Mouse (Mus musculus): ENCODE data around the gene Ephb3. TPM values are rescaled to one million over a fixed set of nuclear protein-coding genes. Genes with fewer than 3 reads are reported as not detected.

Ephb3 gene
- polyA plus RNA-seq, 1 experiment from 2014 or later: 33.2 TPM

DNA sequence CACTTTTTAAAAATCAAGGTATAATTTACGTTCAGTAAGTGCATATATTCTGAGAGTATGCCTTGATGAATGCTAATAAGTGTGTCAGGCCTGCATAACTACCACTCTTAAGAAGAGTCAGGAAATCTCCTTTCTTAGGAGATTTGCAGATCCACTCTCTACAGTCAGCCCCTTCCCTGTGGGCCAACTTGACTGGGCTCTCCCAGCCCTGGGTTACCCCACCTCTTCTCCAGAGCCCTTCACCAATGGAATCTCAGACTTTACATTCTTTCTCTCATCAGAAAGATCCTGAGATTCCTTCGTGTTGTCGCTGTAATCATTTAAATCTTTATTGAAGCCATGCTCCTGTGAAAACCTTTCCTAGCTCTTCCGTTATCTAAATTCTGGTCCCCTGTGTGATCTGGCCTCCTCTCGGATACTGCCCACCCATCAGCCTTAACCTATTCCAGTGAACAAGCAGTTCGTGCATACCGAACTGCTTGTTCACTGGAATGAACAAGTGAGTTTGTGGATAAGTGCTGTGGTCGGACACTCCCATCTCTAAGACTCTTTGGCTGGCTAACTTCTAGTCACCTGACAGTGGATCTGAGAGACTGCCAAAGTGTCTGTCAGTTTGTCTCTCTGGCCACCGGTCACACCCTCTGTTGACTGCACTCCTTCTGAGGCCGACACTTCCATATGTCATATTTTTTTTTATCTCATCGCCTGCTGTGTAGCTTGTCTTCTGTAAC lies 51.2 kb downstream of the Ephb3 start:
- Histone ChIP-seq H3K4me2 (no peak overlapping the region), H3K27ac (ENCODE audit: low read depth) (no peak overlapping the region), H3K4me3 (ENCODE audit: low read depth, low read length) (no peak overlapping the region), H3K9me3 (ENCODE audit: low read depth, low read length) (no peaks in the 10 kb centered on the region), H3K36me3 (ENCODE audit: insufficient read depth) (no peaks in the 10 kb centered on the region), H3K27me3 (ENCODE audit: insufficient read depth, low read length) (no peaks in the 10 kb centered on the region), H3K4me1 (ENCODE audit: insufficient read depth) (0 out of 2 replicates have a peak, but pooled peaks cover 2% of the 10 kb centered on the region), H3K9ac (no peak overlapping the region)
- TF ChIP-seq CTCF (IDR thresholded peaks at IDR 0.05; ENCODE audit: low read depth): no peak
- DNase-seq (no peak), ATAC-seq (ENCODE audit: insufficient read depth) (no peak)
- 54% methylated on average over 11 of the region's 11 CpGs for WGBS

DNA sequence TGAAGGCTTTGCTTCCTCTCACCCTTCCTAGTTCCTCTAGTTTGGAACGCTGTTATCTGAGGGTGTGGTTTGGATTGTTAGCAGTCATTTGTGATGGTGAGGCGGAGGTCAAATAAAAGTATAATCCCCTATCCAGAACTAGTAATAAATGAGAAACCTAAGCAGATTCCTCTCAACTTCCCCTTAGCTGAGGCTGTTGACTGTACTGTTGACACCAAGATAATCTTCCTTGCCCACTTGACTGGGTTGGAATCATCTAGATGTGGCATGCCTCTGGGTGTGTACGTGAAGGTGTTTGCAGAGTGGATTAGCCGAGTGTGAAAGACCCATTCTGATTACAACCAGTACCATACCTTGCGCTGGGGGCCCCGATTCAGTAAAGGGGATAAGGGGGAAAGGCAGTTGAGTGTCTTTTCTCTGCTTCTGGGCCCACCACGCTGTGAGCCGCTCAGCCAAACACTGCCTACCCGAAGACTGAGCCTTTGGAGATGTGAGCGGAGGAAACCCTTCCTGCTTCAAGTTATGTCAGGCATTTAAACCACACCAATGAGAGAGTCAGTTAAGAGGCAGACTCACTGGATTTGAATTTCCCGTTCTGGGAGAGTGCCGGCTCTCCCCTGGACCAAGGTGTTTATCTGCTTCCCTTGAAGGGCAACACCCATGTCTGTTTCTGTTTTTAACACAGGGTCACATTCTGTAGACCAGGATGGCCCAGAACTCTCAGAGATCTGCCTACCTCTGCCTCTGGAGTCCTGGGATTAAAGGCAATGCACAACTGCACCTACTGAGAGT lies 52.2 kb downstream of the Ephb3 start:
- no peaks in the 10 kb centered on the region for H3K36me3 ChIP-seq (ENCODE audit: insufficient read depth)
- no peak overlapping the region for H3K9ac ChIP-seq
- H3K4me2 ChIP-seq: no peak overlapping the region
- DNase-seq (no peak), ATAC-seq (ENCODE audit: insufficient read depth) (no peak)
- no peak overlapping the region for H3K27ac ChIP-seq (ENCODE audit: low read depth)
- H3K9me3 ChIP-seq (ENCODE audit: low read depth, low read length): no peaks in the 10 kb centered on the region
- H3K27me3 ChIP-seq (ENCODE audit: insufficient read depth, low read length): no peaks in the 10 kb centered on the region
- WGBS: 74% methylated on average over 12 of the region's 12 CpGs
- H3K4me1 ChIP-seq (ENCODE audit: insufficient read depth): 0 out of 2 replicates have a peak, but pooled peaks cover 2% of the 10 kb centered on the region
- TF ChIP-seq CTCF (IDR thresholded peaks at IDR 0.05; ENCODE audit: low read depth): no peak
- no peak overlapping the region for H3K4me3 ChIP-seq (ENCODE audit: low read depth, low read length)

DNA sequence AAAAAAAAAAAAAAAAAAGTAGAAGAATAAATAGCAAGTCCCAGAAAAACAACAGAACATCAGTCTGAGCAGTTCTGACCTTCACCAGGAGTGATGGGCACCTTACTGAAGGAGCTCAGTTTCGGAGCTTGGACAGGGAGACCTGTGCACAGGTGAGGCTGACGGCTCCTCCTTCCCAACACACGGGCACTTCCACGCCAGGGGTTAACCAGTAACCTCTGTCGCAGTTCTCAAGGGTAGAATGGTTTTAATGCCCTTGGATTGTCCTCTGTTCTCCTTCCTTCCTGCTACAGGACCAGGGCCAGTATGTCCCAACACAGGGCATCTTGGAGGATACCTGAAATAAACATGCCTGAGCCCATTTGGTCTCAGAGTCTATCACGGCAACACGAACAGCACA lies 60.9 kb downstream of the Ephb3 start:
- Histone ChIP-seq H3K4me3 (ENCODE audit: low read depth, low read length) (no peak overlapping the region), H3K27ac (ENCODE audit: low read depth) (no peak overlapping the region), H3K9me3 (ENCODE audit: low read depth, low read length) (no peaks in the 10 kb centered on the region), H3K36me3 (ENCODE audit: insufficient read depth) (no peaks in the 10 kb centered on the region), H3K4me1 (ENCODE audit: insufficient read depth) (no peaks in the 10 kb centered on the region), H3K27me3 (ENCODE audit: insufficient read depth, low read length) (no peaks in the 10 kb centered on the region), H3K9ac (no peak overlapping the region), H3K4me2 (no peak overlapping the region)
- ATAC-seq (ENCODE audit: insufficient read depth) (no peak), DNase-seq (no peak)
- no peak for TF ChIP-seq CTCF (IDR thresholded peaks at IDR 0.05; ENCODE audit: low read depth)
- 79% methylated on average over 7 of the region's 7 CpGs for WGBS

DNA sequence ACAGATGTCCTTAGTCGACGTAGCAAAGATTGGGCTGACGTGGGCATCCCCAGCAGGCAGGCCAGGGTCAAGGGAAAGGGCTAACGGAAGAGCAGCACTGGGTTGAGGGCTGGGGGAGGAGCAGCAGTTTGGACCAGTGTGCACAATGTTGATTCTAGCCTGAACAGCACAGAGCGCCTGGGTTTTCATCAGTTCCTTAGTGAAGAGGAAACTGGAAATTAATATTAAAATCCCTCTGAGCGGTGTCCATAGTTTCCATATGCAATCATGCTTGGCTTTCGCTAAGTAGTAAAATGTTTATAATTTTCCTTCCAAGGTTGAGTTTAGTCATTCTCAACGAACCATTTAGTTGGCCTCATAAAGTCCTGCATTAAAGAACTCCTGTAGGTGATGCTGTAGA lies 65.2 kb downstream of the Ephb3 start:
- Histone ChIP-seq H3K27me3 (ENCODE audit: insufficient read depth, low read length) (no peaks in the 10 kb centered on the region), H3K4me2 (no peak overlapping the region), H3K9me3 (ENCODE audit: low read depth, low read length) (no peaks in the 10 kb centered on the region), H3K4me1 (ENCODE audit: insufficient read depth) (peaks cover 28% of the 10 kb centered on the region), H3K4me3 (ENCODE audit: low read depth, low read length) (no peak overlapping the region), H3K36me3 (ENCODE audit: insufficient read depth) (no peaks in the 10 kb centered on the region), H3K27ac (ENCODE audit: low read depth) (no peak overlapping the region), H3K9ac (no peak overlapping the region)
- DNase-seq (no peak), ATAC-seq (ENCODE audit: insufficient read depth) (no peak)
- no peak for TF ChIP-seq CTCF (IDR thresholded peaks at IDR 0.05; ENCODE audit: low read depth)
- WGBS: 41% methylated on average over 8 of the region's 8 CpGs

DNA sequence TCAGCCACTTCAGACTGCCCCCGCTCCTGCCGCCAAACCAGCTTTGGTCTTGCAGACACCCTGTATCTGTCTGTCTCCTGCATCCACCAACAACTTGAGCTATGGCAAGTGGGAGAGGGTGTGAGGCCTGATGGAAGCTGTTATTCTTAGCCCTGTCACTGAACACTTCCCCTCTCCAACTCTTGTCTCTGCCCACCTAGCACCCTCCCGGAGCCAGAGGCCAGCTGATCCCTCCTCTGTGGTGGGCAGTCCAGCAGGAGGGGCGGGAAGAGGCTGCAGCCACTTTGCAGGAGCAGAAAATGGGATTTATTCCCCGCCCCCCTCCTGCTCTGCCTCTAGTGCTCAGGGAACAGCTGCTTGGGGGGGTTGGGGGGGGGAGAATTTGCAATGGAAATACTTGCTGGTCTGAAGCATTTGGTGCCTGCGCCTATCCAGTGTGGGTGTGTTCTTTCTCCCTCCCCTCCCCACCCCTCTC lies 67.3 kb downstream of the Ephb3 start:
- Histone ChIP-seq H3K36me3 (ENCODE audit: insufficient read depth) (no peaks in the 10 kb centered on the region), H3K4me3 (ENCODE audit: low read depth, low read length) (no peak overlapping the region), H3K4me2 (no peak overlapping the region), H3K27me3 (ENCODE audit: insufficient read depth, low read length) (no peaks in the 10 kb centered on the region), H3K4me1 (ENCODE audit: insufficient read depth) (peaks cover 28% of the 10 kb centered on the region), H3K27ac (ENCODE audit: low read depth) (no peak overlapping the region; the same call in 1 of the 2 replicates), H3K9ac (no peak overlapping the region), H3K9me3 (ENCODE audit: low read depth, low read length) (no peaks in the 10 kb centered on the region)
- DNase-seq (peak; percentile 57), ATAC-seq (ENCODE audit: insufficient read depth) (peak; percentile 72)
- 30% methylated on average over 6 of the region's 6 CpGs for WGBS
- no peak for TF ChIP-seq CTCF (IDR thresholded peaks at IDR 0.05; ENCODE audit: low read depth)

DNA sequence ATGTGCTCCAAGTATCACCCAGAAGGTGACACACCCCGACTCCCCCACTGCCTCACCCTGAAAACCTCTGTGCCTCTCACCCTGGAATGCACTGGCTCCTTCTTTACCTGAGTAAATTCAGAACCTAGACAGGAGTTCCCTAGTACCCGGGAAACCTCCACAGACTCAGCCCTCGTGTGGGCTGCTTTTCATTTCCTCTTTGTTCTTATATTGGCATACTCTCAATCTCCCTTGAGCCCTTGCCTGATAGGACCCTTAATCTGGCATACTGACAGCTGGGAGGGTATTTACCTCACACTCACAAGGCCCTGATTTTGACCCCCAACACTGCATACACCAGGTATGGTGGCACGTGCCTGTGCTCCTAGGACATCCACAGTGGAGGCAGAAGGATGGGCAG lies 68.2 kb downstream of the Ephb3 start:
- no peak overlapping the region; the same call in 1 of the 2 replicates for H3K27ac ChIP-seq (ENCODE audit: low read depth)

More for the DNA sequence above, 68.2 kb downstream of the Ephb3 start:
- no peak overlapping the region for H3K4me2 ChIP-seq
- H3K4me1 ChIP-seq (ENCODE audit: insufficient read depth): peaks cover 28% of the 10 kb centered on the region
- H3K9ac ChIP-seq: no peak overlapping the region
- WGBS: 46% methylated on average over 4 of the region's 4 CpGs
- no peaks in the 10 kb centered on the region for H3K27me3 ChIP-seq (ENCODE audit: insufficient read depth, low read length)
- H3K36me3 ChIP-seq (ENCODE audit: insufficient read depth): no peaks in the 10 kb centered on the region
- no peak for TF ChIP-seq CTCF (IDR thresholded peaks at IDR 0.05; ENCODE audit: low read depth)
- ATAC-seq (ENCODE audit: insufficient read depth) (no peak), DNase-seq (no peak)
- no peak overlapping the region for H3K4me3 ChIP-seq (ENCODE audit: low read depth, low read length)
- H3K9me3 ChIP-seq (ENCODE audit: low read depth, low read length): no peaks in the 10 kb centered on the region

Small RNA genes within 50 kb of the gene (microRNA-seq; reads per million reads assigned to microRNA genes)
- gene Mir7680 (ENCODE audit: borderline number of aligned reads): not detected

Other genes starting within 250 kb of the Ephb3 start
- gene Teddm3, start 50.8 kb upstream of the Ephb3 start, polyA plus RNA-seq (2014; fragmentation: Nextera tagmentation; extraction: Ambion mirVana): not detected in 2 replicates
- 18.0 and 19.3 TPM in 2 replicates for gene Vps8, start 218.4 kb downstream of the Ephb3 start, polyA plus RNA-seq (2014; fragmentation: Nextera tagmentation; extraction: Ambion mirVana)

Data from lung, embryonic 14.5 days (tissue).